Mouse (Mus musculus) left cerebral cortex, adult 8-10 months (tissue): ENCODE measurements around the gene Gm37419. TPM values are rescaled to one million over a fixed set of nuclear protein-coding genes. Genes with fewer than 3 reads are reported as not detected.

Experiments used
- DNase-seq, 2 experiments: peaks; one replicate each; pipeline ENCODE4 v3.0.0; 2022; ENCODE audit warnings: low spot score in 2 of 2
- total RNA-seq, 4 experiments: library from RNA; stranded (reverse); gene quantifications; 2 replicates each; pipeline ENCODE4 v1.2.4; 2022

The Gm37419 gene
- total RNA-seq, 4 experiments from 2014 or later: not detected

DNA sequence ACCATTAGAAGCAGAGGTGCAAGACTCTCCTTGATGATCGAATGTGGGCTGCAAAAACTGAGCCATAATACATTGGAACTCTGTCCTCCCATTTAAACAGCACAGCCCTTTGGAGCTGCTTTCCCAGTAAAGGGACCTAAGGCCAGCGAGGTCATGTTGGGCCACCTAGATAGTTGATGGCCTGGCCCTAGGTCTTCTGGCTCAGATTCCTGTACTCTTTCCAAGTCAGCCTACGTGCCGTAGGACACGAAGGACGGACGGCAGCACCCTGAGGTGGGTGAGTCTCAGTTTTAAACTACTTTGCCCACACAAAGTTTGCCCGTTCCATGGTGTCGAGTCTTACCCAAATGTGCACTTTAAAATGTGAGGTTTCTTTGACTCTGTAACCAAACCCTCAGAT lies 8.8 kb upstream of the Gm37419 start:
- DNase-seq: no peak

DNA sequence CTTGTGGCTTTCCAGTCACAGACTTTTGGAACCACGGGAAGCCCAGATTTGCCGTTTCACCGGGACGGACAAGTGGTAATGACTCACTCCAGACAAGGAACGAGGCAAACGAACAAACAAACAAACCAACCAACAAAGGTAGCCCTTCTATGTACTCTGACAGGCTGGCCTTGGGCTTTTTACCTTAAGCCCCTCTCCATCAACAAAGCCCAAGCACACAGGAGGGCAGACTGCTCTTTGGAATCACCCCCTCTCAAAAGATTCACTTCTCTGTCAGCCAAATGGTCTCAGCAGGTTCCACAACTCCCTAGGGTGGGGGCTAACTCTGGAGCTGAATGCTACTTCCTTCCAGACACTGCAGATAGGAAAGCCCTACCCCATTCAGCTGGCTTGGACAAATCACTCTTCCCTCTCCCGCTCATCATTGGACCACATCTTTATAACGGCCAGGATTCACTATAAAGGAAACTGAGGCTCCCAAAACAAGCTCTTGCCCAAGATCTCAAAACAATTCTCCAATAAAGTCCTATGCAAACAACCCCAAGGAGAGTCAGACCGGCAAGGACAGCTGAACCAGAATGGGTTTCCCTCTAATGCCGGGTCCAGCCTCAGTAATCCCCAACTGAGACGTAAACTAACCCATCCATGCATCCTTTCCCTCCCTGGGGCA lies 7.9 kb upstream of the Gm37419 start:
- DNase-seq: no peak

DNA sequence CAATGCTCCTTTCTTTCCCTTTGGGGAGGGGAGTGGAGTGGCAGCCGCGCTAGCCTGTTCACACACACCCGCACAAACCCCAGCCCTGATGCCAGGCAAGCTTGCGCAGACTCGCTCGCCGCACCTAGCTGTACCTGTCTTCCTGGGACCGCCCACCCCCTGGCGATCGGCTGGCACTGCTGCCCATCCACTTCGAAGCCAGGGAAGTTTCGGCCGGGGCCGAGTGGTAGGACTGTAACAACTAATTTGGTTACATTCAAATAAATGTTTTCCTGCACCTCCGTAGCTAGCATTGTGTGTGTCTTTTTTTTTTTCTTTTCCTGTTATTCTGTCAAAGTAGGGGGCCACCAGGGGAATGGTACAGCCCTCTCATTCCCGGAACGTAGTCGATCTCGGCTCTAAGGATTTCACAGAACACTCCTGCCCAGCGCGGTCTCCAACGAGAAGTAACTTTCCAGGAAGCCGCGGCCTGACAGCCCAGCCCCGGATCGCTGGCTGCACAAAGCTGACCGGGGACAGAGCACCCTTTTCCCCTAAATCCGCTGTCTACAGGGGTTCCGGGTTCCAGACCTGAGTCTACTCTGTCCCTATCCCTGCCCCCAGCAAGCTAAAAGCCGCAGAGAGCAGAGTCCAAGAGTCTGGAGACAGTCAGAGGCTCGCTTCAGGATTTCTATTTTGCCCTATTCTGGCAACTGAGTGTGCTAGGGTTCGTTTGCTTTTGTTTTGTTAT lies 7.1 kb upstream of the Gm37419 start:
- DNase-seq: no peak

DNA sequence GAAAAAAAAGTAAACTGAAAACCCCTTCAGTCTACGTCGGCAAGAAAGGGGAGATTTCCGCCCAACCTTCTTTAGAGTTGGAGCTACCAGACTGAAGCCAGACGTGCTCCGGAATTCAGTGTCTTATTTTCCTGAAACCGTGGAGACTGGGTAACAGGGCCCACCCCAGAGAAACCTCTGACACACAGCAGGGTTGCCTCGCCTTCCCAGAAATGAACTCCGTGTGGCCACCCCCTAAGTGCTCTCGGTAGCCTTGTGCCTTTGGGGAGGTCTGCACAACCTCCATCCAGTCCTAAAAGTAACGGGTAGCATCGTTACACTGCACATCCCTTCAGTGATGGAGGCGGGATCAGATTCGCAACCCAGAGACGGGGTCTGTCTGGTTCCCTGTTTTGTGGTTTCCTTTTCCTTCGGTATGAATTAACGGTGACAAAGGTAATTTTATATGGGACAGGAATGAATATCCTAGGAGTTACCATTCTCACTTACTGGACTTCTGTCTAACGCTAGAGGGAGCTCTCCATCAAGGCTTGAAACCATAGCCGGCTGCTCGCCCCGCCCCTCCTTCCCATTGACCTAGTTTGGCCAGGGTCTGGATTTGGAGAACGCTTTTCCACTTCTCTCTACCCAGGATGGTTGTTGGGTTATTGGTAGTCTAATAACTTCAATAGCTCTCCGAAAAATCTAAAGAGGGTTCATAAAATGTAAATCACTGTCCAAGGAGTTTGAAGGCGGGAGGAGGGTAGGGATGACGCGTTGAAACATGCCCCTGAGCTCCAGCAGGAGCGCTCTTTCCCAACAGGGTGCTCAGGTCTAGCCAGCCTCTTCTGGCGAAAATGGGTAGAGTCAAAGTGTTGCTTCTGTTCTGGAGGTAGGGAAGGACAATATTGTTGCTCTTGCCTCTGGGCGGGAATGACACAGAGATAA lies 6.1 kb upstream of the Gm37419 start:
- peak in 1 of 2 experiments; percentile 56 for DNase-seq

DNA sequence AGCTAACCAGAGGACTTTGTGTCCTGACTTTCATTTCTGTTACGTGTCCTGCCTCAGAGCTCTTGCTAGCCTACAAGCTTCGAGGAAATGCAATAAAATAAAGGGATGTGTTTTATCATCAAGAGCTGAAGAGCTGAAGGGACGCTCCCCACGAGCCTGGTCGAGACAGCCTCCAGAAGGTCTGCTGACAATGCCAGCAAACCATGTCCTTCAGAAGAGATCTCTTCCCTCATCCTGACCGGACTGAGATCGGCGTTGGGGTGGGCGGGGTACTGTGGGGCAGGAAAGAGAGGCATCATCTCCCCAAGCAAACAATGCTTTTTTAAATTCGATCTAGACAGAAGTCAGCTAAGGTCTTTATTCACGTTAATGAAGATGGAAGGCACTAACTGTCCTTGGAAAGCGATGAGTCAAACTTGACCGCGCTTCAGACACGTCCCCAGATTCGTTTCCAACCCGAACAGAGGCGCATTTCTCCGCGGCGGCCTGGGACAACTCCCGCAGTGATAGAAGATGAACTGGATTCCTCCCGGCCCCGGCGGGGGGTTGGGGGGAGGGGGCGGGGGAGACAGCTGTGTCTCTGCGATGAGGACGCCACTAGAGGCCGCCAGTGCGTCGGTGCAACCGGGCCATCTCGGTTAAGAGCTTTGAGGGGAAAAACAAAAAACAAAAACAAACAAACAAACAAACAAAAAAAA lies 5.2 kb upstream of the Gm37419 start:
- DNase-seq: no peak

DNA sequence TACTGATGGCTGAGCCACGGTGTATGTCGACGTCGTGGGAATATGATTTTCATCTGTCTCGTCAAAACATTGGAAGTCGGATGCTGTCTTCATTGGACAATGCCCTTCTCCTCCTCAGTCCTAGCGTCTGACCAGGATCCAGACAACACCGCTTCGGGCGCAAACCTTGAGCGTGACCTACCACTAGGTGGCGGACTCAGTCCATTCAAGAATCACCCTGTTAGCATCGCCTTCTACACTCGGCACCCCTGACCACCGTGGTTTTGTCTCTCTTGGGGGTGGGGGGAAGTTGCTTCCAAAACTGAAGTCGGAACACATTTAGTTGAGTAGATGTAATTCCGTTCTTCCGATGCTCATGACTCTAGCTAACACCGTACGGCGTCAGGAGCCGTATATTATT lies 4.1 kb upstream of the Gm37419 start:
- peak; percentile 70 to 86 for DNase-seq

DNA sequence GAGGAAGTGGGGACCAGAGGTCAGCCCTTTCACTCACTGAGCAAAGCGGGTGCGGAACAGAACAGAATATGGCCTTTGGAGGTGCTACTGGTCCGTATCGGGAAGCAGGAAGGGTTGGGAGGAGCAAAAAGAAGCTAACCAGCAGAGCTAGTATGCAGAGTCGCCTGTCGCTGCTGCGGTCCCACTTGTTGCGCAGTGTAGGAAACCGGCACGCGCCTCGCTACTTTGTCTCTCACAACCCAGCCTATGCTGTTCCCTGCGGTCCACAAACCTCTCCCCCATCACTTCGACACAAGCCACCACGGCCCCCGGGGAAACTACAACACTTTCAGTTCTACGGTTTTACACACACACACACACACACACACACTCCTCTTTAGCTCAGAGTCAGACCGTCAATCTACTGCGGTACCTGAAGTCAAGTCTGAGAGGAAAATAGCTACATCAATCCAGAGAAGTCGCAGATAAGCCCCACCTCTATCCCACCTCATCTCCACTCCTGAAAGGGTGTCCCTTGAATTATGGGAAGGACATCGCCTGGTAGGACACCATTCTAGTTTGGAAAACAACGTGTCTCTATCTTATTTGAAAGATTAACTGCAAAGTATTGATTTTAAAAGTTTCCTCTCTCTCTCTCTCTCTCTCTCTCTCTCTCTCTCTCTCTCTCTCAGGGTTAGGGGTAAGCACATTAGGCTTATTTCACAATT lies 3.4 kb upstream of the Gm37419 start:
- no peak for DNase-seq

DNA sequence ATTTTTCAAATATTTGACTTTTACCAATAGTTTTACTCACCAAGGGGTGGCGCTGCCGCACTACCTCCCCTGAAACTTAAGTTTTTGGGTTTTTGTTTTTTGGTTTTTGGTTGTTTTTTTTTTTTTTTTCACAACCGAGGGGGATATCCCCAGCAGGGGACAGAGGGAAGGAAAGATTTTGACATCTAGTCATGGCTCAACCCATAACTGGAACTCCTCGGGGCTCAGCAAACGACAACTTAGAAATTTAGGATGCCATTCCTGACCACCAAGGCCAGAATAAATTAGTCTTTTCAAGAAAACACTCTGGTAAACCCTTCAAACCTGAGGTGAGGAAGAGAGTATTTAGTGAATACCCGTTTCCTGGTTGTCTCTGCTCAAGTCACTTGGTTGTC lies 2.8 kb upstream of the Gm37419 start:
- DNase-seq: no peak

DNA sequence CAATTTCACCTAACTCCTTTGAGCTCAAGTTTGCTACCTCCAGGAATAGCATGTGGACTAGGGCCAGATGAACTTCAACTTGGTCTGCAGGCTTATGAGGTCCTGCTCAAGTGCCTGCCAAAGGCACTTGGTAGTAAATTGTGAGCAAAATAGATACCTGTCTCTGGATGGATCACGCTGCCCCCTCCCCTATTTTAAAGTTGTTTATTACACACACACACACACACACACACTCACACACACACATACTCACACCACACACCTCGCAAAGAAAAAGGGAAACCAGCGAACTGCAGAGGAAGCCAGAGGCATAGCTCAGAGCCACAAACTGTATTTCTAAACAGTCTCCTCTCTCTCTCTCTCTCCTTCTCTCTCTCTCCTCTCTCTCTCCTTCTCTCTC lies 2.1 kb upstream of the Gm37419 start:
- DNase-seq: no peak

DNA sequence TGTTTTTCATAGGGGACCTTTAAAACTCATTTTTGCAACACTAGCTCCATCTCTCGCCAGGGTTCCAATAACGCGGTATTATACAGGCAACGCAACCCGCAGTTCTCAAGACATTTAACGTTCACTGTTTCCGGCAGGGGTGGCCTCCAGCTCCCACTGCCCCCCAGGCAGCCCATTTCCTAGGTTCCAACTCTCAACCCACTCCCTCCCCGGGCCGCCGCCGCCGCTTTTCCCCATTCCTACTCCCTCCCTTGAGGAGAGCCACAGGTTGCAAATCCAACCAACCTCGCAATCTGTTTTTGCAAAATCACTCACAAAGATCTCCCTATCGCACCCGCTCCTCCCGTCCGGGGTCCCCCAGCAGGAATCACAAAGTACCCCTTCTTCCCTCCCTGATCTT lies 1.4 kb upstream of the Gm37419 start:
- DNase-seq: no peak

DNA sequence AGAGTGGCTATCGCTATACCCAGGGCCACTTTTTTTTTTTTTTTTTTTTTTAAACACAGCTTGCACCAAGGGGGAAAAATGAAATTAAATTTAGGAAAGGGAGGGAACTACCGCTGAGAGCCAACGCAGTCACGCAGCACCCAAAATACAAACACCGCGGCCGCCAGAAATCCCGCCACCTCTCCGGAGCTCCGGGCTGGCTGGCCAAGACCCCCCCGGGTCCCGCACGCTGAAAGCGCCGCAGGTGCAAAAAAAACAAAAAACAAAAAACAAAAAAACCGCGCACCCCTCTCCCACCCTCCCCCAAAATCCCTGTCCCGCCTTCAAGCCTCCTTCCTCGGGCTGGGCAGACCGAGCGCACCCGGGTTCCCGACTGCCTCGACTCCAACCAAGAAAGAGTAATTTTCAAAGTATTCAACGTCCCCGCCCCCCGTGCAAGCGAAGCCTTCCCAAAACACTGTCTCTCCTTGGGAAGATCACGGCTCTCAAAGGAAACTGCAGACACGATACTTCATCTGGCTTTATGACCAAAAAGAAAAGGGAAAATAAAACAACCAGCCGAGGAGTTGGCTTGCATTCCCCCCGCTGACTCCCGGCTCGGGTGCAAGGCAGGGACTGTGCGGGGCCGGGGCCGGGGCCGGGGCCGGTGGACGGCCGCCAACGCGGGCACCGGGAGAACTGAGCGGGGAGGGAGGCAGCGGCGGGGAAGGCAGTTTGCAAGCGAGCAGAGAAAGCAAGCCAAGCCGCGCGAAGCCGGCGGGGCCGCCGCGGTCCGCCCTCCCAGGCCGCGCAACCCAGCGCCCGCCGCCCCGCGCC lies 733 bp upstream of the Gm37419 start:
- no peak for DNase-seq

DNA sequence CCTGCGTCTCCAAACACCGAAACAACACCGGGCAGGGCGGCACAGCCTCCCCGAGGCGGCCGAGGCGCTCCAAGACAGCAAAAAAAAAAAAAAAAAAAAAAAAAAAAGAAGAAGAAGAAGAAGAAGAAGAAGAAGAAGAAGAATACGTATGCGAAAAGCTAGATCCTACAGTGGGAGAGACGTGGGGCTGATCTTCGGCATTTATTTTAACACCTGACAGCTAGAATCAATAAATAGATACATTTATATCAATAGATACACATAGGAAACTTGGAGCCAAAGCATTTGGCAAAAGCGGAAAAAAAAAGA lies 171 bp upstream of the Gm37419 start:
- DNase-seq: no peak

DNA sequence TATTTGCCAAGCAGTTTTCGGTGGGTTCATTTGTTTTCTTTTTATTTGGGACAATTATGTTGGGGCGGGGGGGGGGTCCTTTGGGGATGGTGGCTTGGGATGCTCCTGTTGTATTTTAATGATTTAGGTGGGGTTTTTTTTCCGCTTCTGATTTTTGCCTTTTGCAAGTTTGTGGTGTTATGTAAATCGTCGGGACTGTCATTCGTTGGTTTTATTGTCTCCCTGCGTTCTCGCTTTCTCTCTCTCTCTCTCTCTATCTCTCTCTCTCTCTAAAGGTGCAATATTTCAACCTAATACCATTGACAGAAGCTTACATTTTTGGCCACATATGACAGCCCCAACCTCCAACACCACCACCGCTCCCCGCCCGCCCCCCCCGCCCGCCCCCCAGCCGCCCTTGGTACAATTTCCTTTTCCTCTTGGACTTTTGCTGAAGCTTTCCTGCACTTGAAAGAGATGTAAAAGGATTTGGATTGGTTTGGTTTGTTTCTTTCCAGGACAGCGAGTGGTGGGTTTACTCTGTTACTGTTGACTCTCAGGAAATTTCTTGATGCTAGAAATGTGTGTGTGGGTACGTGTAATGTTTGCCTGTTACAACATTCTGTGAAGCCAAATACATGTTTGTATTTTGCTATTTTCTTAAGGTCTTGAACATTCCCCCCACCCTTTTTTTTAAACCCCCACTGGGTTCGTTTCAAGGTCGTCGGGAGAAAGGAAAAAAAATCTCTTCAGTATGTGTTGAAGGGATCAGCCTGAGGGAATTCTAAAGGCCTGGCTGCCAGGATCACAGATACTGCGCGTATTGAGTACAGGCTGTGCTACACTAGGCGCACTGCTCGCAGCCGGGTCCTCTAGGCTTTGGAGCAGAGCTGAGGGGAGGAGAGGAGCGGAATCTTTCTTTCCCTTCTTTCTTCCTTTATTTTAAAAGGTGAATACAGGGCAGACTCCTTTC lies 1.2 kb downstream of the Gm37419 start:
- DNase-seq: no peak

DNA sequence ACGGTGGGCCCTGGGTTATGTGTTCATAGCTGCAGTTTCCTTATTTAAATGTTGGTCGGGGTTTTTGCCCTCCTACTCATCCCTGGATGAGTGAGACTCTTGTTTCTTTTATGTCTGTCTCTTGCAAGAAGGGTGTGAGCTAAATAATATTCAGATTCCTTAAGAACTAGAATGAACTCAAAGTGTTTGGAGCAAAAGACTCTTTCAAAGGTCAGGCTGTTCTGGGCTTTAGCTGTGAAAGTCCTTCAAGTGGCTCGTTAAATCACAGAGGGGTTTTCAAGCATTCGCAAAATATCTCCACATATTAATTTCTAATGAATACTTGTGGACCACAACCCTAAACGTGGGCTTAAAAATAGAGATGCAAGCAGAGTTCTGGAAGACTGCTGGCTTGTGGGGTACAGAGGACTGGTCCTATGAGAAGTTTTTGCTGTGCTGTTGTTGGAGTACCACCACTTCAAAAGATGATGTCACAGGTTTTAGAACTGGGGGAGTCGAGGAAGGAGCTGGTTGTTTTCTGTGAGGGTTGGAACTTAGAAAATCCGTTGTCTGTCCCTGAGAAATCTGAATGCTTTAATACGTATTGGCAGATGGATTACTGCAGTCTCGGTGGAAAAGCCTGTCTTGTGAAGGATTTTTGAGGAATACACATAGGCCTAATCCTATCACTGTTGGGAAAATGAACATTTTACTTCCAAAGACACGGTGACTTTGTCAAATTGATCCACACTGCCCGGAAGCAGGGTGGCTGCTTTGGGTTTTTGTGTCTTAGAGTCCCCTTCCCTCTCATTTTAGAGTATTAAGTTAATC lies 2.1 kb downstream of the Gm37419 start:
- DNase-seq: no peak

DNA sequence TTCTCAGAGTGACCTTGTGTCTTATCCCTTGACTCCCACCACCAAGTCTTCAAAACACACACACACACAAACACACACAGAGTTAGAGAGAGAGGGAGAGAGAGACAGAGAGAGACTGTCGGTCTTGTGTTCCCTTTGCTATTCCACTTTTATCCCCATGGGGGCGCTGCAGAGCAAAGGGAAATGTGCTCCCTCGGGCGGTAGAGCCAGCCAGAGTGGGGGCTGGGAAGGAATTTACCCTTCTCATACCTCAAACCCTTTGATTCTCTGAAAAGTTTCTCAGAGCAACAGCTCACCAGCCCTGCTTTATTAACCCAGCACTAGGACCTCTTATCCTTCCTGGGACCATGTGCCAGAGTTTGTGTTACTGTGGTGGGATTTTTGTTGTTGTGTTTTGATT lies 2.9 kb downstream of the Gm37419 start:
- DNase-seq: peak; percentile 68 to 78

DNA sequence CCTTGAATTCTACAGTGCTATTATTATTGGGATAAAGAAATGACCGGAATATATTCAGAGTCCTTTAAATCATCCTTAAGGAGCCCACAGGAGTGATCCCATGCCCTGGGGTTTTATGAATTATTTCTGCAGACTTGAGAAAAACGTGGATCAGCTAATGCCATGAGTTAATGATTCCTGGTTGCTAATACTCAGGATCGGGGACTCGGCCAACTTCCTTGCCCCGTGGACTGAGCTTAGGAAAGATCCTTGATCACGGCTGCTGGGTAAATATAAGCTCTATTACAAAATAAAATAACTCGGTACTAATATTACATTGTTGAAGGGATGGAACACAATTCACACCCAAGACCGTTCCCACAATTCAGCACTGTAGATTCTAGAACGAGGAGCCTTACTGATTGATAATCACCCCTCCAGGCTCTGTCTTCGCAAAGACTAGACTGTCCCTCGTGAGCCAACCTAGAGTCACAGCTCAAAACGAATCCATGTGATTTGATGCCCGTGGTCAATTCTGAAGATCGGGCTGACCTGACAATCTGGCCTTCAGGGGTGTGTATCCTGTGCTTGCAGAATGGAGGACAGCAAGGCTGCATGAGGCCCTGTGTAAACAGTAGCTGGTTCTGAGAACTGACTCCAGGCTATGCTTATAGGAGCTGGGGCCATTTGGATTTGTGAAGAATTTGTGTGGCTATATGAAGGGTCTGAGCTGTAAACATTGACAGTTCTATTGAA lies 3.7 kb downstream of the Gm37419 start:
- no peak for DNase-seq
